Mouse (Mus musculus): Measurements from ENCODE around the gene Ppp1r9a. TPM values are rescaled to one million over a fixed set of nuclear protein-coding genes. Genes with fewer than 3 reads are reported as not detected.

Gene Ppp1r9a
- polyA plus RNA-seq, 1 experiment = 0.13 TPM

DNA sequence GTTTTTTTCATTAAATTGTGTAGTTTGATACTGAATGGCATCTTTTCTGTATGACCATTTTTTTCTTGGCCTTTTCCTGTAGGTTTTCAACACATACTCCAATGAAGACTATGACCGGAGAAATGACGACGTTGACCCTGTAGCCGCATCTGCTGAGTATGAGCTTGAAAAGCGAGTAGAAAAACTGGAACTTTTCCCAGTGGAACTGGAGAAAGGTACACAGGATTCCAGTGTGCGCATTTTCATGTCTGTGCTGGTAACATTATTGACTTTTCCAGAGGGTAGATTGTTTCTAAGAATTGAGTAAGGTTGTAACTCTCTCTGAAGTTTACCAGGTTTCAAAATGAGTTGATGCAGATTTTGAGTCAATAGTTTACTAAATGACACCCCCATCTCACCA, 143.1 kb downstream of the Ppp1r9a start:
- Histone ChIP-seq H3K4me3 (no peak overlapping the region), H3ac (ENCODE audit: control insufficient read depth, insufficient read length) (no peak overlapping the region), H3K36me3 (ENCODE audit: control insufficient read depth, insufficient read depth) (no peaks in the 10 kb centered on the region), H3K79me2 (ENCODE audit: control insufficient read depth, insufficient read depth) (no peaks in the 10 kb centered on the region), H3K4me2 (ENCODE audit: low read depth) (no peak overlapping the region), H3K27me3 (ENCODE audit: control insufficient read depth, insufficient read depth, insufficient read length) (no peaks in the 10 kb centered on the region)
- TF ChIP-seq POLR2AphosphoS2 (IDR thresholded peaks at IDR 0.05; ENCODE audit: insufficient read length, low read depth) (no peak), MYOD1 (IDR thresholded peaks at IDR 0.05; ENCODE audit: control insufficient read depth in 1 of 3, insufficient read length in 2 of 3, low read depth in 2 of 3) (no peak), TCF12 (IDR thresholded peaks at IDR 0.05; ENCODE audit: insufficient read depth, poor library complexity, severe bottlenecking) (no peak)

DNA sequence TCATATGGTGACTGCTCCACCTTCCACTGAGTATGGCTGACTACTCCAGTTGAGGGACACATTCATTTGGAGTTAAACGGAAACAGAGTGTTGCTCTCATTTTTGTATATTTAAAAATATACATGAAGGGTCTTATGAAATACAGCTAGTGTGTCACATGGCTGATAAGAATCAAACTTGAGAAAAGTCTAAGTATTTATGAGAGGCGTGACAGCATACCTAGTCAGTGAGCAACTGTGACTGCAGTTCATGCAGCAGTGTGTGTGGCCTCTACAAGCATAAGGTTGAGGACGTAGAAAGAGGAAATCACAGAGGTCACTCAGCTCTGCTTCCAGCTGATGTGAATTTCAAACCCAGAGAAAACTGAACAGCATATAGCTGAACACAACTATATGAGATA, 145.3 kb downstream of the Ppp1r9a start:
- Histone ChIP-seq H3K4me2 (ENCODE audit: low read depth) (no peak overlapping the region), H3K36me3 (ENCODE audit: control insufficient read depth, insufficient read depth) (no peaks in the 10 kb centered on the region), H3ac (ENCODE audit: control insufficient read depth, insufficient read length) (no peak overlapping the region), H3K79me2 (ENCODE audit: control insufficient read depth, insufficient read depth) (no peaks in the 10 kb centered on the region), H3K27me3 (ENCODE audit: control insufficient read depth, insufficient read depth, insufficient read length) (no peaks in the 10 kb centered on the region), H3K4me3 (no peak overlapping the region)
- TF ChIP-seq REST (IDR thresholded peaks at IDR 0.05; ENCODE audit: insufficient read depth, insufficient read length) (no peak), CEBPB (IDR thresholded peaks at IDR 0.05; ENCODE audit: insufficient read depth, poor library complexity, severe bottlenecking) (no peak), MAX (IDR thresholded peaks at IDR 0.05; ENCODE audit: low read depth) (no peak), MYOG (IDR thresholded peaks at IDR 0.05; ENCODE audit: control insufficient read depth in 1 of 3, insufficient read depth in 1 of 3, insufficient read length in 2 of 3, low read depth in 2 of 3) (no peak), TCF3 (IDR thresholded peaks at IDR 0.05; ENCODE audit: insufficient read length, low read depth) (no peak), E2F4 (IDR thresholded peaks at IDR 0.05; ENCODE audit: insufficient read depth) (no peak), TCF12 (IDR thresholded peaks at IDR 0.05; ENCODE audit: insufficient read depth, poor library complexity, severe bottlenecking) (no peak), POLR2A (IDR thresholded peaks at IDR 0.05; ENCODE audit: insufficient read length, low read depth) (no peak), SRF (IDR thresholded peaks at IDR 0.05; ENCODE audit: control insufficient read depth, insufficient read length, low read depth) (no peak), POLR2AphosphoS2 (IDR thresholded peaks at IDR 0.05; ENCODE audit: insufficient read length, low read depth) (no peak), USF1 (IDR thresholded peaks at IDR 0.05; ENCODE audit: low read depth) (no peak), MYOD1 (IDR thresholded peaks at IDR 0.05; ENCODE audit: control insufficient read depth in 1 of 3, insufficient read length in 2 of 3, low read depth in 2 of 3) (no peak)

DNA sequence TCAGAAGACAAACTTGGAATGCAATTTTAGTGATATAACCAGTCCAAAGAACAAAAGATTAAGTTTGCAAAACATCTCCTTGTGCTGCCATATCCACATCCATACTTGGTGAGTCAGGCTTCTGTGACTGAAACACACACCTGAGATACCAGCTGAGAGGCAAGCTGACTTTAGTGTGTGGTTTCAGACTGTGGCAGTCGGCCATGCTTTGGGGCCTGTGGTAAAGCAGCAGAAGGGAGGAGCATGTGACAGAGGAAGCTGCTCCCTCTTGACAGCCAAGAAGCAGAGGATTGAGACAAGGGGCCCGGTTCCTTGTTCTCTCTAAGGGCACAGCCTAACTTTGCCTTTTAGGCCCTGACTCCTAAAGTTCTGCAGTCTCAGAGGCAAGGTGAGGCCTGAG, 149.6 kb downstream of the Ppp1r9a start:
- Histone ChIP-seq H3K4me2 (ENCODE audit: low read depth) (no peak overlapping the region), H3K79me2 (ENCODE audit: control insufficient read depth, insufficient read depth) (no peaks in the 10 kb centered on the region), H3ac (ENCODE audit: control insufficient read depth, insufficient read length) (no peak overlapping the region), H3K36me3 (ENCODE audit: control insufficient read depth, insufficient read depth) (no peaks in the 10 kb centered on the region), H3K27me3 (ENCODE audit: control insufficient read depth, insufficient read depth, insufficient read length) (no peaks in the 10 kb centered on the region), H3K4me3 (no peak overlapping the region)
- TF ChIP-seq POLR2A (IDR thresholded peaks at IDR 0.05; ENCODE audit: insufficient read length, low read depth) = no peak
- no peak for TF ChIP-seq USF1 (IDR thresholded peaks at IDR 0.05; ENCODE audit: low read depth)
- TF ChIP-seq MYOG (IDR thresholded peaks at IDR 0.05; ENCODE audit: control insufficient read depth in 1 of 3, insufficient read depth in 1 of 3, insufficient read length in 2 of 3, low read depth in 2 of 3) = no peak
- TF ChIP-seq TCF3 (IDR thresholded peaks at IDR 0.05; ENCODE audit: insufficient read length, low read depth) = no peak
- TF ChIP-seq CEBPB (IDR thresholded peaks at IDR 0.05; ENCODE audit: insufficient read depth, poor library complexity, severe bottlenecking) = no peak
- no peak for TF ChIP-seq REST (IDR thresholded peaks at IDR 0.05; ENCODE audit: insufficient read depth, insufficient read length)
- no peak for TF ChIP-seq MYOD1 (IDR thresholded peaks at IDR 0.05; ENCODE audit: control insufficient read depth in 1 of 3, insufficient read length in 2 of 3, low read depth in 2 of 3)
- no peak for TF ChIP-seq E2F4 (IDR thresholded peaks at IDR 0.05; ENCODE audit: insufficient read depth)
- no peak for TF ChIP-seq SRF (IDR thresholded peaks at IDR 0.05; ENCODE audit: control insufficient read depth, insufficient read length, low read depth)
- no peak for TF ChIP-seq MAX (IDR thresholded peaks at IDR 0.05; ENCODE audit: low read depth)

DNA sequence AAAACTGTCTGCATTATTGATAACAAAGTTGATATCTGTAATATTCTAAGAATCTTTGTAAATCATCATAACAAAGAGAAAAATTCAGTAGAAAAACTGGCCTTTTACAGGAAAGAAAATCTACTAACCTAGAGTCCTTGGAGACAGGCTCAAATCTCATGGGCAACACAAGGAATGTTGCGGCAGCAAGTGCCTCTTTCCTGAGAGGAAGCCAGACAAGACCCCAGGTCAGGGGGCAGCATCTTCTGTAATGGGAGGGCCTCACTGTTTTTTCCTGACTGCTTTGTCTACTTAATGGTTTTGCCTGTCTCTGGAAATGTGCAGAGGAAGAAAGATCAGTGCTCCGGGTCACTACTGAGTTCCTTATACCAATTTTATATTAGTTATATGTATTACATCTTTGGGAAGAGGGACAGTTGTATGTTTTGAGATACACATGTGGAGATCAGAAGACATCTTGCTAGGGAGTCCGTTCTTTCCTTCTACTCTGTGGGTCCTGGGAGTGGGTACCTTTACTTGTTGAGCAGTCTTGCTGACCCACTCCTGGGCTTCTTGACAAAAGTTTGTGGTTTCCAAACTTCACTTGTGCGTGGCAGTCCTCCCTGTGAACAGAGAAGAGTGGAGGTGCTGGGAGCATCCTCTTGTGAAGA, 151.9 kb downstream of the Ppp1r9a start:
- H3K36me3 ChIP-seq (ENCODE audit: control insufficient read depth, insufficient read depth) = no peaks in the 10 kb centered on the region
- no peaks in the 10 kb centered on the region for H3K27me3 ChIP-seq (ENCODE audit: control insufficient read depth, insufficient read depth, insufficient read length)
- H3K79me2 ChIP-seq (ENCODE audit: control insufficient read depth, insufficient read depth) = no peaks in the 10 kb centered on the region
- H3K4me3 ChIP-seq = no peak overlapping the region
- no peak overlapping the region for H3K4me2 ChIP-seq (ENCODE audit: low read depth)
- H3ac ChIP-seq (ENCODE audit: control insufficient read depth, insufficient read length) = no peak overlapping the region
- no peak for TF ChIP-seq MYOG (IDR thresholded peaks at IDR 0.05; ENCODE audit: control insufficient read depth in 1 of 3, insufficient read depth in 1 of 3, insufficient read length in 2 of 3, low read depth in 2 of 3)
- TF ChIP-seq MAX (IDR thresholded peaks at IDR 0.05; ENCODE audit: low read depth) = no peak
- no peak for TF ChIP-seq CEBPB (IDR thresholded peaks at IDR 0.05; ENCODE audit: insufficient read depth, poor library complexity, severe bottlenecking)
- no peak for TF ChIP-seq E2F4 (IDR thresholded peaks at IDR 0.05; ENCODE audit: insufficient read depth)
- no peak for TF ChIP-seq TCF3 (IDR thresholded peaks at IDR 0.05; ENCODE audit: insufficient read length, low read depth)
- no peak for TF ChIP-seq TCF12 (IDR thresholded peaks at IDR 0.05; ENCODE audit: insufficient read depth, poor library complexity, severe bottlenecking)
- no peak for TF ChIP-seq POLR2A (IDR thresholded peaks at IDR 0.05; ENCODE audit: insufficient read length, low read depth)
- no peak for TF ChIP-seq USF1 (IDR thresholded peaks at IDR 0.05; ENCODE audit: low read depth)
- no peak for TF ChIP-seq POLR2AphosphoS2 (IDR thresholded peaks at IDR 0.05; ENCODE audit: insufficient read length, low read depth)
- TF ChIP-seq REST (IDR thresholded peaks at IDR 0.05; ENCODE audit: insufficient read depth, insufficient read length) = no peak
- TF ChIP-seq MYOD1 (IDR thresholded peaks at IDR 0.05; ENCODE audit: control insufficient read depth in 1 of 3, insufficient read length in 2 of 3, low read depth in 2 of 3) = no peak

DNA sequence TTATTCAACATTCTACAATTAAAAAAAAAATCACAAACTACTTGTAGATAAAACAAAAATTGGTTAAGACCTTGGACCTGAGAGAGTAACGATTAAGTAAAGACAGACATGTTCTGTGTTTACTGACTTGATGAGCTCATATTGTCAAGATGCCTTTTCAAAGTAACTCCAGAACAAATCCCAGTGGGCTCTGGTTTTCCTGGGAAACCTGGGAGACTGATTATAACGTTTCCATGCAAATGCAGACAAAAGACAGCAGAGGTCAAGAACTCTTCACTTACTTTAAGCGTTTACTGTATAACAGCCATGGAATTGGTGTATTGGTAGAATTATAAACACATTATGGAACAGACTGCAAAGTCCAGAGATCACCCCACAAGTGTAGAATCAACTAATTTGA, 172.0 kb downstream of the Ppp1r9a start:
- Histone ChIP-seq H3K4me2 (ENCODE audit: low read depth) (no peak overlapping the region), H3ac (ENCODE audit: control insufficient read depth, insufficient read length) (no peak overlapping the region), H3K4me3 (no peak overlapping the region), H3K79me2 (ENCODE audit: control insufficient read depth, insufficient read depth) (no peaks in the 10 kb centered on the region), H3K27me3 (ENCODE audit: control insufficient read depth, insufficient read depth, insufficient read length) (no peaks in the 10 kb centered on the region), H3K36me3 (ENCODE audit: control insufficient read depth, insufficient read depth) (no peaks in the 10 kb centered on the region)
- TF ChIP-seq SRF (IDR thresholded peaks at IDR 0.05; ENCODE audit: control insufficient read depth, insufficient read length, low read depth) (no peak), REST (IDR thresholded peaks at IDR 0.05; ENCODE audit: insufficient read depth, insufficient read length) (no peak), TCF12 (IDR thresholded peaks at IDR 0.05; ENCODE audit: insufficient read depth, poor library complexity, severe bottlenecking) (no peak), POLR2AphosphoS2 (IDR thresholded peaks at IDR 0.05; ENCODE audit: insufficient read length, low read depth) (no peak)

All from myocyte (in vitro differentiated cells).